Mouse (Mus musculus) lung, postnatal 0 days (tissue): Measurements from ENCODE around the gene Stard3. TPM values are rescaled to one million over a fixed set of nuclear protein-coding genes. Genes with fewer than 3 reads are reported as not detected.

Experiments
- ATAC-seq: fragments of 200-750 bp; cut with Nextera tagmentation; 2 replicates; pipeline ENCODE4 v1.8.0; 2017; ENCODE audit warnings: moderate library complexity
- DNase-seq: peaks from one replicate; pipeline ENCODE4 v3.0.0-alpha.2; 2016; ENCODE audit warnings: low spot score
- H3K27ac ChIP-seq: fragments of 300-500 bp; sonication (generic); 2 replicates; pipeline ENCODE4 v1.5.1; 2014; ENCODE audit warnings: antibody characterized with exemption, mild to moderate bottlenecking, low read length, mixed read lengths
- H3K27me3 ChIP-seq: fragments of 300-500 bp; sonication (generic); replicated peaks from 2 replicates; pipeline ENCODE4 v1.6.1; 2014; ENCODE audit warnings: low read length, mixed read lengths; ENCODE audit not compliant: insufficient read depth
- H3K36me3 ChIP-seq: fragments of 300-500 bp; sonication (generic); 2 replicates; pipeline ENCODE4 v1.6.1; 2014; ENCODE audit warnings: low read length, mixed read lengths; ENCODE audit not compliant: insufficient read depth
- H3K4me1 ChIP-seq: fragments of 300-500 bp; sonication (generic); 2 replicates; pipeline ENCODE4 v1.6.1; 2014; ENCODE audit warnings: antibody characterized with exemption, low read depth, low read length, mixed read lengths; ENCODE audit not compliant: insufficient read depth
- H3K4me2 ChIP-seq: fragments of 300-500 bp; sonication (generic); replicated peaks from 2 replicates; pipeline ENCODE4 v1.6.1; 2014; ENCODE audit warnings: low read depth, mild to moderate bottlenecking, low read length, moderate library complexity, mixed read lengths
- H3K4me3 ChIP-seq: fragments of 300-500 bp; sonication (generic); 2 replicates; pipeline ENCODE4 v1.5.1; 2014; ENCODE audit warnings: low read depth, low read length
- H3K9ac ChIP-seq: fragments of 300-500 bp; sonication (generic); replicated peaks from 2 replicates; pipeline ENCODE4 v1.6.1; 2014; ENCODE audit warnings: low read depth, mild to moderate bottlenecking
- H3K9me3 ChIP-seq: fragments of 300-500 bp; sonication (generic); 2 replicates; pipeline ENCODE4 v1.6.1; 2016; ENCODE audit warnings: low read length, mixed read lengths
- CTCF ChIP-seq: IDR thresholded peaks from 2 replicates; pipeline ENCODE4 v1.5.1; 2016; ENCODE audit warnings: antibody characterized with exemption, mild to moderate bottlenecking
- EP300 ChIP-seq: IDR thresholded peaks from 2 replicates; pipeline ENCODE4 v1.6.1; 2016; ENCODE audit warnings: antibody characterized with exemption, mild to moderate bottlenecking, control low read depth
- whole genome bisulfite sequencing: fragments of 180-500 bp; shearing (Covaris S2); extraction: QIAGEN DNeasy Blood & Tissue Kit; methylation state at CpG from one replicate; pipeline ENCODE4 v1.1.7; 2014; 5-methylcytosine and 5-hydroxymethylcytosine counted together
- polyA plus RNA-seq: library from polyadenylated mRNA; unstranded; fragments of >200 nt; fragmentation: Nextera tagmentation; extraction: Ambion mirVana; gene quantifications from 2 replicates; pipeline ENCODE4 v1.2.1, GENCODE M21; 2015

Gene Stard3
- polyA plus RNA-seq, 1 experiment from 2014 or later, result 73.1 TPM

DNA sequence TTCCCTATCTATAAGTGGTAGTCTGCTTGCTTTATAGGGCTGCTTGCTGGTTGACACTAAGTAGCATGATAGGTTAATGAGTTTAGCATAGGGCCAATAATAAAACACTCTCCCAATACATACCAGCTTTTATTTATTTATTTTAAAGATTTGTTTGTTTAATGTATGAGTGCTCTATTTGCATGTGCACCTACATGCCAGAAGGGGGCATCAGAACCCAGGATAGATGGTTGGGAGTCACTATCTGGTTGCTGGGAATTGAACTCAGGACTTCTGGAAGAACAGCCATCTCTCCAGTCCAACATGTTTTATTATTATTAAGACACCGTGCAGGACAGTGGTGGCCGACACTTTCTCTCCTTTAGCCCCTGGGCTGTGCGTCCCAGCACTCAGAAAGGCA, 26.0 kb upstream of the Stard3 start:
- H3K36me3 ChIP-seq, result no peaks in the 10 kb centered on the region
- no peak overlapping the region for H3K4me3 ChIP-seq
- no peak overlapping the region for H3K4me2 ChIP-seq
- H3K27ac ChIP-seq, result no peak overlapping the region
- H3K27me3 ChIP-seq, result peaks cover 87% of the 10 kb centered on the region
- H3K9ac ChIP-seq, result no peak overlapping the region
- no peaks in the 10 kb centered on the region for H3K9me3 ChIP-seq
- DNase-seq (no peak), ATAC-seq (no peak)
- peak; percentile 21; the same call in 1 of the 2 replicates for TF ChIP-seq CTCF
- TF ChIP-seq EP300, result no peak
- peaks cover 6% of the 10 kb centered on the region; the same call in 1 of the 2 replicates for H3K4me1 ChIP-seq
- WGBS, result 74% methylated on average over 3 of the region's 3 CpGs

GRCm38 (mm10) chr11:98332841-98333240, 25.3 kb upstream of the Stard3 start:
- H3K4me2 ChIP-seq, result no peak overlapping the region
- 67% methylated on average over 4 of the region's 4 CpGs for WGBS
- H3K4me1 ChIP-seq, result peaks cover 3% of the 10 kb centered on the region; the same call in 1 of the 2 replicates
- no peaks in the 10 kb centered on the region for H3K9me3 ChIP-seq
- H3K9ac ChIP-seq, result no peak overlapping the region
- no peak for TF ChIP-seq EP300
- TF ChIP-seq CTCF, result no peak
- no peak overlapping the region for H3K4me3 ChIP-seq
- no peak for ATAC-seq
- H3K36me3 ChIP-seq, result no peaks in the 10 kb centered on the region
- H3K27ac ChIP-seq, result no peak overlapping the region
- peaks cover 87% of the 10 kb centered on the region for H3K27me3 ChIP-seq
- no peak for DNase-seq

- Histone ChIP-seq H3K36me3 (no peaks in the 10 kb centered on the region), H3K27ac (no peak overlapping the region), H3K4me1 (peaks cover 2% of the 10 kb centered on the region; the same call in 1 of the 2 replicates), H3K9ac (no peak overlapping the region), H3K4me2 (no peak overlapping the region), H3K4me3 (no peak overlapping the region), H3K9me3 (no peaks in the 10 kb centered on the region), H3K27me3 (peaks cover 87% of the 10 kb centered on the region)
- ATAC-seq (no peak), DNase-seq (no peak)
- TF ChIP-seq EP300 (no peak), CTCF (no peak)
- WGBS, result 64% methylated on average over 10 of the region's 10 CpGs
These were observed 24.9 kb upstream of the Stard3 start for GRCm38 (mm10) chr11:98333263-98333696.

DNA sequence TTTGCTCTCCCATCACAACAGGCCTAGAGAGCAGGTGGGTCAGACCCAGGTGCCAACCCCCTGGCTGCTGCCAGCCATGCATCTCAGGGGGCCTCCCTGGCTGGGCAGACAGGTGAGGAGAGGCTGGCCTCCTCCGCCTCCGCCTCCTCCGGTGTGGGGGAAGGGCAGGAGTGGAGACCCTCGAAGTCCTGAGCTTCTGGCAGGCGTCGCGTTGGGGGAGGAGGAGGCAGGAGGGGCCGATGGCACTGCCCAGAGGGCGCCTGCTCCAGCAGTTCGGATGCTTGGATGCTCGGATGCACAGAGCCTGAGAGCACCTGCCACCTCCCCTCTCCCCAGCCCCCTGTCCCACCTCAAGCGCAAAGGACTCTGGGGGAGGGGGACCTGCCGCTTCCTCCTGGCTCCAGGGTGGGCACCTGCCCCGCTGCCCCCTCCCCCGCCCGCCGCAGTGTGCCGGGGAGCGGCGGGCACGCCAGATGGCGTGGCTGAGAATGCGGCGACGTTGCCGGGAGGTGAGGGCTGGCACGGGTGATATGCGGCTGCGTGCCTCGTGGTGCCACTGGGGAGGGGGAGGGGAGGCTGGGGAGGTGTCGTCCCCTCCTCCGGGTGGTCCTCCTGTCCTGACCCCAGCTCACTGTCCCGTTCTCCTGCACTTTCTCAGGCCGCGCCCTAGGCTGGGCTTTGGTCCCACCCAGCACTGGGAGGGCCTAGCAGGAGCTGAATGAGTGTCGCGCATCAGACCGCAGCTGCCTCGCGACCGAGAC, 24.0 kb upstream of the Stard3 start:
- H3K4me1 ChIP-seq, result 0 out of 2 replicates have a peak, but pooled peaks cover under 1% of the 10 kb centered on the region
- no peak overlapping the region for H3K4me2 ChIP-seq
- no peaks in the 10 kb centered on the region for H3K9me3 ChIP-seq
- DNase-seq (no peak), ATAC-seq (no peak)
- no peak overlapping the region for H3K27ac ChIP-seq
- 6% methylated on average over 23 of the region's 41 CpGs for WGBS
- H3K27me3 ChIP-seq, result peaks cover 84% of the 10 kb centered on the region
- TF ChIP-seq EP300, result no peak
- TF ChIP-seq CTCF, result no peak
- no peak overlapping the region for H3K4me3 ChIP-seq
- no peaks in the 10 kb centered on the region for H3K36me3 ChIP-seq
- no peak overlapping the region for H3K9ac ChIP-seq

DNA sequence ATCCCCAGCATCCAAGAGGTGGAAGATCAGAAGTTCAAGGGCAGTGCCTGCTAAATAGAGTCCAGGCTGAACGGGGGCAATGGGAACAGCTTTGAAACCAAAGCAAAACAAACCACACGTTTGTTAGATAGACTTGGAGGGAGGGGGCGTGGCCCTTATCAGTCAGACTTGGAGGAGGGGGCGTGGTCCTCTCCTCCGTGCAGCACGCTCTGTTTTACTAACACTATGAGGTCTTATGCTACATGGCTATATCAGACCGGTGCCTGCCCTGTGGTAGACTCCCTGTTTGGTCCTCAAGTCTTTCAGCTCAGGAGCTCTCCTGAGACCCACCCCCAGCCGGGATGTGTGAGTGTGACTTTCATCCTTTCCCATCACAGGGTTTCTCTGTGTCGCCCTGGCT, 22.9 kb upstream of the Stard3 start:
- WGBS, result 4% methylated on average over 9 of the region's 9 CpGs
- no peak for DNase-seq
- peaks cover 82% of the 10 kb centered on the region for H3K27me3 ChIP-seq
- peaks cover 6% of the 10 kb centered on the region; the same call in 1 of the 2 replicates for H3K4me1 ChIP-seq
- H3K9me3 ChIP-seq, result no peaks in the 10 kb centered on the region
- no peak overlapping the region for H3K27ac ChIP-seq
- no peaks in the 10 kb centered on the region for H3K36me3 ChIP-seq
- no peak for TF ChIP-seq CTCF
- no peak for TF ChIP-seq EP300
- no peak overlapping the region for H3K4me3 ChIP-seq
- no peak overlapping the region for H3K9ac ChIP-seq
- no peak for ATAC-seq
- H3K4me2 ChIP-seq, result no peak overlapping the region

- Histone ChIP-seq H3K4me1 (peaks cover 6% of the 10 kb centered on the region; the same call in 1 of the 2 replicates), H3K9ac (no peak overlapping the region), H3K9me3 (no peaks in the 10 kb centered on the region), H3K27me3 (peaks cover 74% of the 10 kb centered on the region), H3K36me3 (no peaks in the 10 kb centered on the region), H3K27ac (no peak overlapping the region), H3K4me2 (no peak overlapping the region), H3K4me3 (no peak overlapping the region)
- DNase-seq (no peak), ATAC-seq (no peak)
- no peak for TF ChIP-seq EP300
- peak; percentile 49 for TF ChIP-seq CTCF
- WGBS, result 18% methylated on average over 13 of the region's 13 CpGs
These were observed 21.7 kb upstream of the Stard3 start for GRCm38 (mm10) chr11:98336245-98337107.
